26 mouse cellular contexts compared by ENCODE assay signal in genomic region chr19:4596071-4596470, GRCm38 (mm10). TPM values are rescaled to one million over a fixed set of nuclear protein-coding genes. Genes with fewer than 3 reads are reported as not detected.
A peak's percentile ranks its signal among the peaks of the same experiment; 100 is the strongest.
DNase-seq lines count a peak whose midpoint lies in the region; ATAC-seq and TF ChIP-seq lines count a peak whose summit lies in the region.
"Had no signal": no experiment of that assay in that cellular context is flagged by ENCODE, and none has a peak within 500 bp of the region (broad histone marks: within the 10 kb centered on the region; RNA-seq: fewer than 3 reads in every experiment).

No protein-coding gene starts in this region.

- WGBS in kidney, adult 2 months: 51% methylated on average over 2 of the region's 2 CpGs
- 86% methylated on average over 2 of the region's 2 CpGs for WGBS in kidney, embryonic 14.5 days
- 15% methylated on average over 2 of the region's 2 CpGs for WGBS in liver, adult 2 months
- 62% methylated on average over 2 of the region's 2 CpGs for WGBS in liver, embryonic 12.5 days (ENCODE audit: insufficient replicate concordance)

- no peak for TF ChIP-seq POLR2A in kidney, adult 2 months (IDR thresholded peaks at IDR 0.05; ENCODE audit: low read depth, low read length)
- TF ChIP-seq POLR2A in liver, adult 2 months (IDR thresholded peaks at IDR 0.05; ENCODE audit: extremely low read depth, insufficient read depth, low read length): no peak

- peak; percentile 66 for DNase-seq in kidney, adult 2 months
- peak; percentile 70 for DNase-seq in liver, adult 2 months (ENCODE audit: extremely low read depth, low read depth, low spot score)
- DNase-seq in kidney, postnatal 36 days: peak; percentile 60 to 68
- DNase-seq in layer of hippocampus, postnatal 25 days (ENCODE audit: extremely low spot score in 1 of 2, low spot score in 1 of 2): no peak
- DNase-seq: adrenal gland, adult 2 months; adrenal gland, postnatal 14 days; cerebellum, adult 11 months; cerebellum, adult 2 months; cerebellum, adult 9-11 months; cerebellum, postnatal 25 days; forebrain, postnatal 0 days; gastrocnemius, adult 2 months; gastrocnemius, postnatal 14 days; heart, adult 11 months; heart, postnatal 10 days; heart, postnatal 36 days had no signal

- H3K27ac ChIP-seq in kidney, adult 2 months (ENCODE audit: insufficient read depth, low read depth, low read length): peak overlapping the region; percentile 69; the same call in 1 of the 2 replicates
- no peak overlapping the region for H3K27ac ChIP-seq in kidney, embryonic 14.5 days (ENCODE audit: low read depth, low read length)
- H3K27ac ChIP-seq in liver, adult 2 months (replicated peaks; ENCODE audit: insufficient read depth, low read depth, low read length): peak overlapping the region; percentile 84
- H3K27ac ChIP-seq in liver, embryonic 12.5 days: no peak overlapping the region
- H3K27ac ChIP-seq: embryonic facial prominence, embryonic 12.5 days; embryonic facial prominence, embryonic 15.5 days; gastrocnemius, adult 2 months; heart, embryonic 15.5 days; hindbrain, embryonic 10.5 days; hindbrain, embryonic 13.5 days had no signal

- H3K9me3 ChIP-seq in kidney, embryonic 14.5 days (ENCODE audit: control insufficient read depth, low read length): no peaks in the 10 kb centered on the region
- H3K9me3 ChIP-seq in liver, embryonic 12.5 days (replicated peaks): no peaks in the 10 kb centered on the region
- H3K9me3 ChIP-seq: embryonic facial prominence, embryonic 12.5 days; embryonic facial prominence, embryonic 15.5 days; heart, embryonic 12.5 days; heart, embryonic 15.5 days; hindbrain, embryonic 10.5 days; hindbrain, embryonic 13.5 days had no signal

- no peak overlapping the region for H3K4me3 ChIP-seq in kidney, adult 2 months (ENCODE audit: insufficient read depth, low read depth, low read length)
- H3K4me3 ChIP-seq in kidney, embryonic 14.5 days (ENCODE audit: low read length): no peak overlapping the region
- 0 out of 2 replicates have a peak overlapping the region, but pooled peaks have one; percentile 1 for H3K4me3 ChIP-seq in liver, adult 2 months (ENCODE audit: insufficient read depth, low read depth, low read length)
- no peak overlapping the region for H3K4me3 ChIP-seq in liver, embryonic 12.5 days
- H3K4me3 ChIP-seq: embryonic facial prominence, embryonic 12.5 days; embryonic facial prominence, embryonic 15.5 days; gastrocnemius, adult 2 months; heart, embryonic 12.5 days; heart, embryonic 15.5 days; hindbrain, embryonic 10.5 days; hindbrain, embryonic 13.5 days had no signal

- ATAC-seq in kidney, embryonic 14.5 days (ENCODE audit: low FRiP score, low TSS enrichment): no peak
- ATAC-seq in liver, embryonic 12.5 days: no peak
- ATAC-seq: CD4-positive, CD25-positive, alpha-beta regulatory T cell, adult 4 months; forebrain, embryonic 14.5 days; forebrain, postnatal 0 days had no signal

- no peak for TF ChIP-seq CTCF in kidney, adult 2 months (conservative IDR thresholded peaks at IDR 0.05; ENCODE audit: insufficient read depth, insufficient read length, low read depth, low read length)
- TF ChIP-seq CTCF in liver, adult 2 months (IDR thresholded peaks at IDR 0.05; ENCODE audit: low read depth, low read length): no peak

- H3K36me3 ChIP-seq in kidney, adult 2 months (ENCODE audit: control insufficient read depth, insufficient read depth, low read length): no peaks in the 10 kb centered on the region
- no peaks in the 10 kb centered on the region for H3K36me3 ChIP-seq in kidney, embryonic 14.5 days (ENCODE audit: control insufficient read depth, insufficient read depth, low read length)
- peaks cover 2% of the 10 kb centered on the region; the same call in 1 of the 2 replicates for H3K36me3 ChIP-seq in liver, adult 2 months (ENCODE audit: control insufficient read depth, insufficient read depth, low read length)
- H3K36me3 ChIP-seq in liver, embryonic 12.5 days: no peaks in the 10 kb centered on the region
- H3K36me3 ChIP-seq: embryonic facial prominence, embryonic 12.5 days; embryonic facial prominence, embryonic 15.5 days; heart, embryonic 12.5 days; heart, embryonic 15.5 days; hindbrain, embryonic 10.5 days; hindbrain, embryonic 13.5 days had no signal

- H3K79me2 ChIP-seq in liver, adult 2 months (ENCODE audit: control insufficient read depth, insufficient read depth, low read length): peaks cover 7% of the 10 kb centered on the region; the same call in 1 of the 2 replicates

- no peaks in the 10 kb centered on the region for H3K27me3 ChIP-seq in kidney, adult 2 months (replicated peaks; ENCODE audit: control insufficient read depth, insufficient read depth, low read length)
- no peaks in the 10 kb centered on the region for H3K27me3 ChIP-seq in kidney, embryonic 14.5 days (ENCODE audit: control insufficient read depth, insufficient read depth, low read length)
- no peaks in the 10 kb centered on the region for H3K27me3 ChIP-seq in liver, adult 2 months (ENCODE audit: control insufficient read depth, insufficient read depth, low read length)
- H3K27me3 ChIP-seq in liver, embryonic 12.5 days (replicated peaks): 0 out of 2 replicates have a peak, but pooled peaks cover 4% of the 10 kb centered on the region
- H3K27me3 ChIP-seq: embryonic facial prominence, embryonic 12.5 days; embryonic facial prominence, embryonic 15.5 days; heart, embryonic 12.5 days; heart, embryonic 15.5 days; hindbrain, embryonic 13.5 days had no signal

- H3K9ac ChIP-seq in kidney, embryonic 14.5 days (ENCODE audit: low read depth, low read length): no peak overlapping the region
- H3K9ac ChIP-seq in liver, adult 2 months (ENCODE audit: low read depth, low read length): no peak overlapping the region
- no peak overlapping the region for H3K9ac ChIP-seq in liver, embryonic 12.5 days
- H3K9ac ChIP-seq: embryonic facial prominence, embryonic 12.5 days; embryonic facial prominence, embryonic 15.5 days; forebrain, postnatal 0 days; heart, embryonic 12.5 days; heart, embryonic 15.5 days; hindbrain, embryonic 13.5 days had no signal

- H3K4me2 ChIP-seq in kidney, embryonic 14.5 days (replicated peaks; ENCODE audit: low read depth, low read length): no peak overlapping the region
- H3K4me2 ChIP-seq in liver, embryonic 12.5 days: no peak overlapping the region
- H3K4me2 ChIP-seq: embryonic facial prominence, embryonic 12.5 days; embryonic facial prominence, embryonic 15.5 days; heart, embryonic 12.5 days; heart, embryonic 15.5 days; hindbrain, embryonic 13.5 days had no signal

- peaks cover 24% of the 10 kb centered on the region for H3K4me1 ChIP-seq in kidney, adult 2 months (ENCODE audit: control insufficient read depth, insufficient read depth, low read length)
- H3K4me1 ChIP-seq in kidney, embryonic 14.5 days (ENCODE audit: control insufficient read depth, insufficient read depth, low read length): no peaks in the 10 kb centered on the region
- peaks cover 43% of the 10 kb centered on the region for H3K4me1 ChIP-seq in liver, adult 2 months (ENCODE audit: control insufficient read depth, insufficient read depth, low read length)
- no peaks in the 10 kb centered on the region for H3K4me1 ChIP-seq in liver, embryonic 12.5 days
- H3K4me1 ChIP-seq: embryonic facial prominence, embryonic 12.5 days; embryonic facial prominence, embryonic 15.5 days; heart, embryonic 12.5 days; heart, embryonic 15.5 days; hindbrain, embryonic 13.5 days had no signal

RNA-seq across cellular contexts. Expression of gene Lrfn4, which starts 19.4 kb away (rescaled TPM):
- 6.1 and 8.7 TPM in 2 replicates for polyA plus RNA-seq in kidney, adult 2 months (2012; rRNA removed)
- 12.6 and 15.4 TPM in 2 replicates for polyA plus RNA-seq in kidney, embryonic 14.5 days (2014; fragmentation: Nextera tagmentation; extraction: Ambion mirVana)
- total RNA-seq in liver, adult 2 months (2014; rRNA removed): 0.13 and 0.18 TPM in 2 replicates
- 0.27 and 0.35 TPM in 2 replicates for polyA plus RNA-seq in liver, adult 2 months (2012; rRNA removed)
- polyA plus RNA-seq in liver, embryonic 12.5 days (2016; fragmentation: Nextera tagmentation; extraction: Ambion mirVana): 2.6 and 2.7 TPM in 2 replicates
- 10 to 100 TPM; 40.9 to 41.6 TPM for total RNA-seq in layer of hippocampus, postnatal 25 days (2021)
- polyA plus RNA-seq: CD4-positive, CD25-positive, alpha-beta regulatory T cell, adult 4 months had no signal

RNA-seq across cellular contexts. Expression of gene Rce1, which starts 29.4 kb away (rescaled TPM):
- 82.2 and 92.8 TPM in 2 replicates for polyA plus RNA-seq in kidney, adult 2 months (2012; rRNA removed)
- polyA plus RNA-seq in kidney, embryonic 14.5 days (2014; fragmentation: Nextera tagmentation; extraction: Ambion mirVana): 73.1 and 85.0 TPM in 2 replicates
- total RNA-seq in liver, adult 2 months (2014; rRNA removed): 14.8 and 15.7 TPM in 2 replicates
- 31.0 and 44.9 TPM in 2 replicates for polyA plus RNA-seq in liver, adult 2 months (2012; rRNA removed)
- polyA plus RNA-seq in liver, embryonic 12.5 days (2016; fragmentation: Nextera tagmentation; extraction: Ambion mirVana): 35.9 and 39.3 TPM in 2 replicates
- total RNA-seq in layer of hippocampus, postnatal 25 days (2021): 10 to 100 TPM; 21.4 to 24.2 TPM

Comparison
In these comparisons a context has a peak if more than half of its experiments do, and no peak if none do; other contexts are left out.
1. H3K27ac ChIP-seq: peak in kidney, adult 2 months (single experiment) and liver, adult 2 months (single experiment); none in kidney, embryonic 14.5 days (single experiment) and liver, embryonic 12.5 days (single experiment).
2. DNase-seq: peak in kidney, adult 2 months (single experiment), liver, adult 2 months (single experiment) and kidney, postnatal 36 days (2 of 2); none in layer of hippocampus, postnatal 25 days (0 of 2).